Mouse (Mus musculus): ENCODE results near the gene Lzic. TPM values are rescaled to one million over a fixed set of nuclear protein-coding genes. Genes with fewer than 3 reads are reported as not detected.
"Not testable (repeated sequence)": the region's sequence is repeated elsewhere in the genome, so short reads cannot be mapped to it uniquely, and the experiment has no call there.

Gene Lzic
- total RNA-seq, 1 experiment: 29.1 TPM

GRCm38 (mm10) chr4:149458526-149458925, 26.5 kb upstream of the Lzic start:
- TF ChIP-seq HCFC1 (IDR thresholded peaks at IDR 0.05; ENCODE audit: borderline replicate concordance, insufficient read depth, low read length): no peak
- TF ChIP-seq ZC3H11A (IDR thresholded peaks at IDR 0.05; ENCODE audit: borderline replicate concordance, low read depth, low read length): no peak
- no peak for TF ChIP-seq CHD2 (IDR thresholded peaks at IDR 0.05; ENCODE audit: low read depth, low read length)
- no peak for TF ChIP-seq ZNF384 (IDR thresholded peaks at IDR 0.05; ENCODE audit: low read depth, low read length)
- no peak for TF ChIP-seq MAFK (IDR thresholded peaks at IDR 0.05; ENCODE audit: insufficient read depth, low read depth, low read length)
- Histone ChIP-seq H3K4me3 (ENCODE audit: insufficient read depth in 1 of 2, low read depth in 1 of 2, low read length in 2 of 2, poor library complexity in 1 of 2, severe bottlenecking in 1 of 2) (no peak overlapping the region), H3K9me3 (ENCODE audit: control insufficient read depth, insufficient read depth, low read depth, low read length) (no peaks in the 10 kb centered on the region), H3K27ac (ENCODE audit: insufficient read depth, low read depth, low read length, poor library complexity, severe bottlenecking) (no peak overlapping the region), H3K4me1 (ENCODE audit: control insufficient read depth in 2 of 2, insufficient read depth in 2 of 2, low read length in 2 of 2, poor library complexity in 1 of 2) (peaks cover 0 to 8% of the 10 kb centered on the region in 2 experiments; a peak in 2 of 4 replicates), H3K36me3 (ENCODE audit: control insufficient read depth, insufficient read depth, low read length, poor library complexity, severe bottlenecking) (no peaks in the 10 kb centered on the region), H3K9ac (ENCODE audit: insufficient read depth, low read depth, low read length, poor library complexity, severe bottlenecking) (no peak overlapping the region)
- DNase-seq (ENCODE audit: low read depth, low spot score): no peak
- in situ Hi-C loops (cut with MboI; ENCODE audit: low sequenced_read_pairs in 2 of 2, unreplicated experiment in 2 of 2): no loop called here

DNA sequence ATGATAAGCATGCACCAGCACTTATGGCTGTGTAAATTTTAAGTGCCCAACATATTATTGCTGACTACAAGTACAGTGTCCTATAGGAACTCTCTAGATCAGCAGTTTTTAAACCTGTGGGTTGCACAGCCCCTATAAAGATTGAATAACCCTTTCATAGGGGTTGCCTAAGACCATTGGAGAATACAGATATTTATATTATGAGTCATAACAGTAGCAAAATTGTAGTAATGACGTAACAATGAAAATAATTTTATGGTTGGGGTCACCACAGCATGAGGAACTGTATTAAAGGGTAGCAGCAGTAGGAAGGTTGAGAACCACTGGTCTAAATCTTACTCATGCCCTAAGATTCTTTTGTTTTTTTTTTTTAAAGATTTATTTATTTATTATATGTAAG, 25.6 kb upstream of the Lzic start:
- Histone ChIP-seq H3K4me1 (ENCODE audit: control insufficient read depth in 2 of 2, insufficient read depth in 2 of 2, low read length in 2 of 2, poor library complexity in 1 of 2) (peaks cover 0 to 5% of the 10 kb centered on the region in 2 experiments; a peak in 2 of 4 replicates), H3K9me3 (ENCODE audit: control insufficient read depth, insufficient read depth, low read depth, low read length) (no peaks in the 10 kb centered on the region), H3K9ac (ENCODE audit: insufficient read depth, low read depth, low read length, poor library complexity, severe bottlenecking) (no peak overlapping the region), H3K36me3 (ENCODE audit: control insufficient read depth, insufficient read depth, low read length, poor library complexity, severe bottlenecking) (no peaks in the 10 kb centered on the region), H3K4me3 (ENCODE audit: insufficient read depth in 1 of 2, low read depth in 1 of 2, low read length in 2 of 2, poor library complexity in 1 of 2, severe bottlenecking in 1 of 2) (no peak overlapping the region), H3K27ac (ENCODE audit: insufficient read depth, low read depth, low read length, poor library complexity, severe bottlenecking) (no peak overlapping the region)
- no peak for TF ChIP-seq ZNF384 (IDR thresholded peaks at IDR 0.05; ENCODE audit: low read depth, low read length)
- TF ChIP-seq HCFC1 (IDR thresholded peaks at IDR 0.05; ENCODE audit: borderline replicate concordance, insufficient read depth, low read length): no peak
- TF ChIP-seq CHD2 (IDR thresholded peaks at IDR 0.05; ENCODE audit: low read depth, low read length): no peak
- no peak for TF ChIP-seq ZC3H11A (IDR thresholded peaks at IDR 0.05; ENCODE audit: borderline replicate concordance, low read depth, low read length)
- TF ChIP-seq MAFK (IDR thresholded peaks at IDR 0.05; ENCODE audit: insufficient read depth, low read depth, low read length): no peak
- in situ Hi-C loops (cut with MboI; ENCODE audit: low sequenced_read_pairs in 2 of 2, unreplicated experiment in 2 of 2): no loop called here
- DNase-seq (ENCODE audit: low read depth, low spot score): no peak

DNA sequence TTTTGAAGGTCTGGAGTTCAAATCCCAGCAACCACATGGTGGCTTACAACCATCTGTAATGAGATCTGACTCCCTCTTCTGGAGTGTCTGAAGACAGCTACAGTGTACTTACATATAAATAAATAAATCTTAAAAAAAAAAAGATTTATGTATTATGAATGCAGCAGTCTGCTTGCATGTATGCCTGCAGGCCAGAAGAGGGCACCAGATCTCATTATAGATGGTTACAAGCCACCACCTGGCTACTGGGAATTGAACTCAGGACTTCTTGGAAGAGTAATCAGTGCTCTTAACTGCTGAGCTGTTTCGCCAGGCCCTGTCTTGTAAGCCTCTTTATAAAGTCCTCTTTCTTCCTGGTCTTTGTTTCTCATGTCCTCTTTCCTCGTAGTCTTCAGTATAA, 24.6 kb upstream of the Lzic start:
- H3K4me3 ChIP-seq (ENCODE audit: insufficient read depth in 1 of 2, low read depth in 1 of 2, low read length in 2 of 2, poor library complexity in 1 of 2, severe bottlenecking in 1 of 2); H3K27ac ChIP-seq (ENCODE audit: insufficient read depth, low read depth, low read length, poor library complexity, severe bottlenecking); H3K9me3 ChIP-seq (ENCODE audit: control insufficient read depth, insufficient read depth, low read depth, low read length); H3K4me1 ChIP-seq (ENCODE audit: control insufficient read depth in 2 of 2, insufficient read depth in 2 of 2, low read length in 2 of 2, poor library complexity in 1 of 2); H3K36me3 ChIP-seq (ENCODE audit: control insufficient read depth, insufficient read depth, low read length, poor library complexity, severe bottlenecking); DNase-seq (ENCODE audit: low read depth, low spot score); H3K9ac ChIP-seq (ENCODE audit: insufficient read depth, low read depth, low read length, poor library complexity, severe bottlenecking); in situ Hi-C loops (cut with MboI; ENCODE audit: low sequenced_read_pairs in 2 of 2, unreplicated experiment in 2 of 2): not testable (repeated sequence)

- peaks cover 0 to 8% of the 10 kb centered on the region in 2 experiments; a peak in 2 of 4 replicates for H3K4me1 ChIP-seq (ENCODE audit: control insufficient read depth in 2 of 2, insufficient read depth in 2 of 2, low read length in 2 of 2, poor library complexity in 1 of 2)
- TF ChIP-seq CHD2 (IDR thresholded peaks at IDR 0.05; ENCODE audit: low read depth, low read length) (no peak), ZNF384 (IDR thresholded peaks at IDR 0.05; ENCODE audit: low read depth, low read length) (no peak), HCFC1 (IDR thresholded peaks at IDR 0.05; ENCODE audit: borderline replicate concordance, insufficient read depth, low read length) (no peak), MAFK (IDR thresholded peaks at IDR 0.05; ENCODE audit: insufficient read depth, low read depth, low read length) (no peak), ZC3H11A (IDR thresholded peaks at IDR 0.05; ENCODE audit: borderline replicate concordance, low read depth, low read length) (no peak)
- H3K4me3 ChIP-seq (ENCODE audit: insufficient read depth in 1 of 2, low read depth in 1 of 2, low read length in 2 of 2, poor library complexity in 1 of 2, severe bottlenecking in 1 of 2): no peak overlapping the region
- no peaks in the 10 kb centered on the region for H3K36me3 ChIP-seq (ENCODE audit: control insufficient read depth, insufficient read depth, low read length, poor library complexity, severe bottlenecking)
- in situ Hi-C loops (cut with MboI; ENCODE audit: low sequenced_read_pairs in 2 of 2, unreplicated experiment in 2 of 2): no loop called here
- DNase-seq (ENCODE audit: low read depth, low spot score): no peak
- no peaks in the 10 kb centered on the region for H3K9me3 ChIP-seq (ENCODE audit: control insufficient read depth, insufficient read depth, low read depth, low read length)
- H3K27ac ChIP-seq (ENCODE audit: insufficient read depth, low read depth, low read length, poor library complexity, severe bottlenecking): no peak overlapping the region
- H3K9ac ChIP-seq (ENCODE audit: insufficient read depth, low read depth, low read length, poor library complexity, severe bottlenecking): no peak overlapping the region
These were observed 23.3 kb upstream of the Lzic start for GRCm38 (mm10) chr4:149461579-149462304.

Measured in ES-E14 (cell line).